Mouse (Mus musculus): ENCODE data around the gene Gm10490. TPM values are rescaled to one million over a fixed set of nuclear protein-coding genes. Genes with fewer than 3 reads are reported as not detected.
"Not testable (repeated sequence)": the region's sequence is repeated elsewhere in the genome, so short reads cannot be mapped to it uniquely, and the experiment has no call there.

Gm10490 gene
- polyA plus RNA-seq (2012; rRNA removed): not detected in 2 replicates

DNA sequence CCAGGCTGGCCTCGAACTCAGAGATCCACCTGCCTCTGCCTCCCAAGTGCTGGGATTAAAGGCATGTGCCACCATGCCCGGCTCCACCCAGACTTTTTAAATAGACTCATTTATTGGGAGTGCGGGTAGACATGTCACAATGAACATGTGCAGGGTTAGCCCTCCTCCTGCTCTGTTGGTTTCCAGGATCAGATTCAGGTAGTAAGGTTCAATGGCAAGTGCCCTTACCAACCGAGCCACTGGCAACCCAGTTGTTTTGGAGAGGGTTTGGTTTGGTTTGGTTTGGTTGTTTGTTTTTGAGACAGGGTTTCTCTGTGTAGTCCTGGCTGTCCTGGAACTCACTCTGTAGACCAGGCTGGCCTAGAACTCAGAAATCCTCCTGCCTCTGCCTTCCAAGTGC lies at the start of gene Gm10490:
Gene Gm10490 (plus strand): TSS at position 301 of the 400 bp plus-strand sequence.
- not testable (repeated sequence) for DNase-seq (ENCODE audit: low spot score)

DNA sequence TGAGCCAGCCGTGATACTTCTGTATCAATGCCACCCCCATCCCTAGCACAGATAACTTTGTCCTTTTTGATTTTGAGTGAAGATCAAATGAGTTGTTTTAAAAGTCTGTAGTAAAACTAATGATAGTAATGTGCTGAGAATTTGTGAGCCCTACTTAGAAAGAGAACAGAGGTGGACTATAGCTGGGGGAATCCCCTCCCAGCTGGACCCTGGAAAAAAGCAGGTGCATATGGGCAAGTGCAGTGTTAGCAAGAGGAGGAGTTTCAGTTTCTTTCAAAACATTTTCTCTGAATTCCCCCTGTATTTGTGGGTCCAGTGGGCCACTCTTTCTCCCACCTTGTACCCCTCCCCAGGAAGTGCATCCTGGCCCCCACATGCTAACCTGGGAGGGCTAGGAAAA lies 46.2 kb upstream of the Gm10490 start:
- no peak for DNase-seq (ENCODE audit: low spot score)

DNA sequence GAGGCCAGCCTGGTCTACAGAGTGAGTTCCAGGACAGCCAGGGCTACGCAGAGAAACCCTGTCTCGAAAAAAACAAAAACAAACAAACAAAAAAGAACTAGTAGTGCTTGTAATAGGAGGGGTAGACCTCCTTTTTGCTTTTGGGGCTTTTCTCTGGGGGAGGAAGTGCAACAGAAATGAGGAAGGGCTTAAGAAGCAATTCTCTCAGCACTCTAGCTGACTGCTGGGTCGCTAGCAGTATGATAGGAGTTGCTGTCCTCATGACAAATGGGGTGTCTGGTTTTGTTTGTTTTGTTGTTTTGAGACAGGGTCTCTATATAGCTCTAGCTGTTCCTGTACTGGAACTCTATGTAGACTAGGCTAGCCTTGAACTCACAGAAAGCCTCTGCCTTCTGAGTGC lies 44.8 kb upstream of the Gm10490 start:
- no peak for DNase-seq (ENCODE audit: low spot score)

DNA sequence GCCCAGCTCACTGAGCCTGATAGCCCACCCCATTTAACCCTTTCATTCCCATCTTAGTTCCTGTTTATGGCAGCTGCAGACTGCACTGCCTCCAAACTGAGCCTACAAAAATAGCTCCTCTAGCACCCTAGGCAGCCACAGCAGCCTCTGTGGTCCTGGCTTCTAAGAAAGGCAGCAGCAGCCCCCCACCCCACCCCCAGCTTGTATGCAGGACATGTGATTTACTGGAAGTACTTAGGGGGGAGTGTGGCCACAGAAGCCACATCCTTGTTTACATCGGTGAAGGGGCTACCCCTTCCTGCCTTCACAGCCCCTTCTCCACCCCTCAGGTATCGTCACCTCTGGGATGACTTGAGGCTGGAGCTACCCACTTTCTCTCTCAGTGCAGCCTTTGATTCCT lies 44.0 kb upstream of the Gm10490 start:
- no peak for DNase-seq (ENCODE audit: low spot score)

DNA sequence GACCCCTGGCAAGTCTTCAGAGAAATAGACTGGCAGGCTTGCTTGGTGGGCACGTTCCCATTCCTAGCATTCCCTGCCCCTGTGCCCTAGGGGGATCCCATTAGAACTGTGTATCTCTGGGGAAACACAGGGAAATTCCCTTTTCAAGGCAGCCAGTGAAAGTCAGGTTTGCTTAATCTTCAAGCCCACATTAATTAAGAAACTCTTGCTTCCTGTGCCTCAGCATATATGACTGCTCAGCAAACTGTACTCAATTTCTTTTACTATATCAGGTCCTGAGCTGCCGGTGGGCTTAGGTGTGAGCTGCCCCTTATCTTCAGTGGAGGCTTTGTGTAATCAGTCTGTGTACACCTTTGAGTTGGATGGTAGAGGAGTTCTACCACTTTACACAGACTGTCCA lies 43.6 kb upstream of the Gm10490 start:
- no peak for DNase-seq (ENCODE audit: low spot score)

DNA sequence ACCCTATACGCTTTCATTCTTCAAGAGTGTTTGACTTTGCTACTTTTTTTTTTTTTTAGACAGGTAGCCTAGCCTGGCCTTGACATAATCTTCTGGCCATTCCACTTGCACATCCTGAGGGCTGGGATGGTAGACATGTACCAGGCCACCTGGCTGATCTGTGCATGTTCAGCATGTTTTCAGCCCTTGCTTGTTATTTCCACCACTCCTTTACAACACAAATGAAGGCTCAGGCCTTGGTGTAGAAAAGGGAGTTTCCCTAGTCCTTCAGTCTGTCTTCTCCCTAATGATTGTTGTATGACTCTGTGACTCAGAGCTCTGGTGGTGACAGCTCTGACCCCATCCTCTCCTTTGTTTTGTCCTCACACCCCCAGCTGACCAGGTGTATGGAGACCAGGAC lies 42.2 kb upstream of the Gm10490 start:
- no peak for DNase-seq (ENCODE audit: low spot score)

DNA sequence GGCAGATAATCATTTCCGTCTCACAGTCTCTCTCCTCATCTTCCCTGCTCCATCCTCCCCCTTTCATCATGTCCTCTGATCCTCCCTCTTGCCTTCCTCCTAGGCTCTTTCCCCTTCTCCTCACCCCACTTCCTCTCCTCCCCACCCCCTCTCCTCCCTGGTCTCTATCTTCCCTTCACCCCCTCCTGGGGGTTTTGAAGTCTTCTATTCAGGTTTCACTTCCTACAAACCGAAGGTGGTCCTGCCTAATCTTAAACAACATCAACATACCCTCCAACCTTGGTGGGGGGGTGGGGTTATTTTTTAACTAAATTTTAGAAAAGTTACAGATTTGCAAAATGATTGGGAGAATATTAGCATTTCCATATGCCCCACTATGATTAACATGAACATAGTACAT lies 40.8 kb upstream of the Gm10490 start:
- DNase-seq (ENCODE audit: low spot score): no peak

DNA sequence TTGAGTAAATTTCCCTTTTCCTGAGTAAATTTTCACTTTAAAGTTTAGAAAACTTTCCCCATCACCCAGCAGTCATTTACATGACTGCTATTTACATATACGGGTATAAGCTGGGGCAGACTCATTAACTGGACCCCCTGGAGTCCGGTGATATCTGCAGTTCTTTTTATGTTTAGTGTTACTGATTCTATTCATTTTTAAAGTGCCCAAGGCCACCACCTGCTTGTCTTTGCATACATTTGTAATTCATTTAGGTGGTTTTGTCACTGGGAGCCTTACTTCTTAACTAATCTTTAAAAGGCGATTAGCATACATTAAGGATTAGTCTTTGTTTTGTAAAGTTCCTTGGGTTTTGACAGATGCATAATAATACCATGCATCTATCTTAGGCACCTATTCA lies 39.5 kb upstream of the Gm10490 start:
- DNase-seq (ENCODE audit: low spot score): no peak

DNA sequence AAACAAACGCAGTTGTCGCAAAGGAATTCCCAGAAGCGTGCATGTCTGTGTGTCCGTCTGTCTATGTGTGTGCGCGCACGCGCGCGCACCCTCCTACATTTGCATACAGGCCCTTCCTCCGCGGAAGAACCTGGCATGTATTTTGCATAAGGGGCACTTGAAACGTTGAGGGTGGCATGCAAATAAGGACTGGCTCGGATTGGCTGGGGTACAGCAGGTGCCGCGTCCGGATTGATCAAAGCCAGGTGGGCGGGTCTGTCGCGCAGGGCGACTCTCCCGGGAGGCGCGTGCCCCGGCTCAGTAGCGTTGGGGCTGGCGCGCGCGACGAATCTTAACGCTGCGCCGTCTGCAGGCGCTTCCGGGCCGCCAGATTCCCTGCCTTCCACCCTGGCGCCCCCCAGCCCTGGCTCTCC lies 31.3 kb upstream of the Gm10490 start, which contains the start of gene Pim2:
Gene Pim2 (plus strand): TSS at position 256 of the 413 bp plus-strand sequence.
- DNase-seq (ENCODE audit: low spot score): peak; percentile 49

DNA sequence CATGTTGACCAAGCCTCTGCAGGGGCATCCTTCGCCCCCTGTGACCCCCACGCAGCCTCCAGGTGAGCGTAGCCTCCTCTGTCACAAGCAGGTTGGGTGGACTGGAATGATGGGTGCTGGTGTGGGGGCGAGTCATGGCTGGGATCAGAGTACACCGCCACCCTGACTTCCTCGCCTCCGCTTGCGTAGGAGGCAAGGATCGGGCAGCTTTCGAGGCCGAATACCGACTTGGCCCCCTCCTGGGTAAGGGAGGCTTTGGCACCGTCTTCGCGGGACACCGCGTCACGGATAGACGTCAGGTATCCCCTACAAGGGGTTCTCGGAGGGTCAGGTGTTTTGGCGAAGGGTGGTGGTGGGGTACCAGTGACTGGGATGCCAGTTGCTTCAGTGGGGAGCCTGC lies 30.8 kb upstream of the Gm10490 start:
- DNase-seq (ENCODE audit: low spot score): no peak

DNA sequence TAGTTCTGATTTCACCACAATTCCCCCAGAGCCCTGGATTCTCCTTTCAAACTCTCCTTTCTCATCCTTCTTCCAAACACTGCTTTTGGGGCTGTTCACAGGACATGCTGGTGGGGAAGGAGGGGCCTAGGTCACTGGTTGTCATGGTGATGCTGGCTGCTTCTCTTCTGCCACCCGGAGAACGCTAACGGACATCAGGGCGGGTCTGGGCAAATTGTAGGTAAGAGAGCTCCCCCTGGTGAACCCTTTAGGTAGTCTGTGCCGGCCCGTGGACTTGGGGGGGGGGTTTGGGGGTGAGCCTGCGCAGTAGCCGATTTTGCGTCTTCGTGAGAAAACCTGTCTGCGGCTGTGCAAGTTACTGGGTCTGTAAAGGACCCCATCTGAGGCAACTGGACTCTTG lies 29.5 kb upstream of the Gm10490 start:
- no peak for DNase-seq (ENCODE audit: low spot score)

DNA sequence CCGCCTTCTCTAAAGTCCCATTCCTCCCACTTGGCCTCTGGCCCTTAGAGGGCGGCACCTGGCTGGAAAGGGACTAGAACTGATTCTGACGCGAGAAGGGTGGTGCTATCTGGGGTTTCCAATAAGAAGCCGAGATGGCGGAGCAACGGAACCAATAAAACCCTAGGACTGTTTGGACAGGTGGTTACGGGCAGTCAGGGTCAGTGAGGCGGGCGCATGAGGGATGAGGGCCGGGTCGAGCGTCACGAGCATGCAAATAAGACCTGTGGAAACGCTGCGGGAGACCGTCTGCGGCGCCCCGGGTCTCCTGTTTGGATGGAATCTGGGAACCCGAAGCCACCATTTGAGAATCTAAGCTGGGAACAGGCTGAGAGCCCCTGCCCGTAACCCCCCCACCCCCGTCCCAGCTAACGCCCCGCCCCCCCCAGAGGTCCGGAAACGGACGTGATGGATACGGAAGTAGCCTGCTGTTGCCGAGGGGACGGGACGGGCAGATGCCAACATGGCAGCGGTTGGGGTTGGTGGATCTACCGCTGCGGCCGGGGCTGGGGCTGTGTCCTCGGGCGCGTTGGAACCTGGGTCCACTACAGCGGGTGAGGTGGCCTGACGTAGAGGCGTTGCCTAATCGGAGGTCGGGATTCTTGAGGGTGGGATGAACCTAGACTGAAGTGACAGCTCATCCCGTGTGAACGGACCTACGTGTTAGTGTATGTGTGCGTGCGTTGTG lies 25.3 kb upstream of the Gm10490 start, which contains the start of gene Slc35a2:
Gene Slc35a2 (plus strand): TSS at position 188 of the 727 bp plus-strand sequence.
- DNase-seq (ENCODE audit: low spot score): peak; percentile 58

DNA sequence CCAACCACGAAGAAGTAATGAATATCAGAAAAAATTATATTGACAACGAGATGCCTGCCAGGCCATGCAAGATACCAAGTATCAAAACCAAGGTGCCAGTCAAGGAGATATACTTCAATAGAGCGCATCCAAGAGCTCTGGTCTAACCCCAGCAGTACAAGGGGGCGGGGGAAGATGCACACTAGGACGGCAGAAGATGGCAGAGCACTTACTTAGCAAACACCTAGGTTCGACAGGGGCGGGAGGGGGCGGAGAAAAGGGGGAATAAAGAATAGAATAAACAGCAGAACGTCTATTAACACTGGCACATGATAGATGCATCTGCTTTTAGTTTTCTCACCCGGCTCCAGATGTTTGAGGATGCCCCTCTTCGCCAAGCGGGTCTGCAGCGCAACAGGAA lies 11.1 kb upstream of the Gm10490 start:
- DNase-seq (ENCODE audit: low spot score): no peak

DNA sequence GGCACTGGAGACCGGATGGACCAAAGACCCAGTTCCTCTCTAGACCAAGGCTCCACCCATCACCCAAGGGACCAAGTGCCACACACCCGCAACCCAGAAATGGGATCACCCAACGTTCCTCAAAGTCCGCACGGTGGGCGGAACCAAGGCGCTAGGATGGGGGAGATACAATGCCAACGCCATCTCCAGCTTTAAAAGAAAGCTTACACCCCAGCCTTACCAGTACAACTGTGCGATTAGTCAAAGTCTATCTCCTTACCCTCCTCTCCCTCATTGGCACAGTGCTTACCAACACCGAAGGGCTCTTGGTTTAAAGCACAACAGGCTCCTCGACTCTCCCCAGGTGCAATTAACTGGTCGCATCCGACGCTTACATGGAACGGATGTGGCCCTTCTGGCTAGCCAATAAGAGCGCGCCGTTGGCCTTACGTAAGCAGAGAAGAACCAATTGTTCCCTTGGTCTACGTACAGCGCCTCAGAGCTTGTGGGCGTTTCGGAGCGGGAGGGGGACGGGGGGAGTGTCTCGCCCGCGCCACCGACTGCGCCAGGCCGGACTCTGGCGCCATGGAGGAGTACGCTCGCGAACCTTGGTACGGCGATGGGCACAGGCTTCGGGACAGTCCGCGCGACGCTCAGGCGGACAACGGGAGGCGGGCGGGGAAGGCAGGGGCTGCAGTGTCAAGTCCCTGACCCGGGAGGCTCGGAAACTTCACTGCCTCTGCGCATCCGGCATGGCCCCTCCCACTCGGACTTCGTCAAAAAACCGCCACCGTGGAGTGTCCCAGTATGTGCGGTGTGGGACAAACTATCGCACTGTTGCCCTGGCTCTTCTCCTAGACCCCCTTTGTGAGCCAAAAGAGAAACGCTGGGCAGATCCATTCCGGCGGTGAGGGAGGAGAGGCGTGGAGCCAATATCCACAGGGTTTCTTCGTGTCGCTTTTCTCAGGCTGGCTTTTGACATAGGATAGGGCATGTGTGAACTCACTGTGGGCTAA lies 10.2 kb upstream of the Gm10490 start, which contains the start of the genes Pqbp1 and Timm17b:
Gene Pqbp1 (minus strand): TSS at position 390 of the 995 bp plus-strand sequence.
Gene Timm17b (plus strand): TSS at position 478 of the 995 bp plus-strand sequence.
- peak; percentile 54 for DNase-seq (ENCODE audit: low spot score)

DNA sequence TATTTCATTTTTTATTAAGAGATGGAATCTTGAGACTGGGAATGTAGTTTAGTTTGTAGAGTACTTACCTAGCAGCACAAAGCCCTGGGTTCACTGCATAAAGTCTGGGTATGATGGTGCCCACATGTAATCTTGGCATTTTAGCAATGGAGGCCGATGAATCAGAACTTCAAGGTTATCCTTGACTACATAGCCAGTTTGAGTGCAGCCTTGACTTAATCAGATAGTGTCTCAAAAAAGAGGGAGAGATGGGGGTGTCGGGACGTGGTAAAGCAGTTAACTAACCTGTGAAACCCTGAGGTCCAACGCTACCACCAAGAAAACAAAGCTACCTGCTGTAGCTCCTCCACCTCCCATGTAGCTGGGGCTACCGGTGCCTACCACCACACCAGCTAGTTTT lies 4.9 kb upstream of the Gm10490 start:
- no peak for DNase-seq (ENCODE audit: low spot score)

DNA sequence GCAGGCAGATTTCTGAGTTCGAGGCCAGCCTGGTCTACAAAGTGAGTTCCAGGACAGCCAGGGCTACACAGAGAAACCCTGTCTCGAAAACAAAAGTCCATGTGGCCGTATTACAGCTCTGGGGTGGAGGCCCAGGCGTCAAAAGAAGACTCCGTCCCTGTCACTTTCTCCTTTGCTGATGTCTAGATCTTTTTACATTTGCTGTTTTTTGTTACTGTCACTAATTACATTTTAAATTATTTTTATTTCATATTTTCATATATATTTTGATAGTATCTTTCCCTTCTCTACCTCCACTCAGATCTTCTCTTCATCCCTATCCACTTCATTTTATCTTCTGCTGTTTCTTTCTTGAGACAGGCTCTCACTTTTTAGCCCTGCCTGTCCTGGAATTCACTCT lies 1.6 kb upstream of the Gm10490 start, which contains the start of gene Gm10491:
Gene Gm10491 (minus strand): TSS at position 101 of the 400 bp plus-strand sequence.
- DNase-seq (ENCODE audit: low spot score): no peak

DNA sequence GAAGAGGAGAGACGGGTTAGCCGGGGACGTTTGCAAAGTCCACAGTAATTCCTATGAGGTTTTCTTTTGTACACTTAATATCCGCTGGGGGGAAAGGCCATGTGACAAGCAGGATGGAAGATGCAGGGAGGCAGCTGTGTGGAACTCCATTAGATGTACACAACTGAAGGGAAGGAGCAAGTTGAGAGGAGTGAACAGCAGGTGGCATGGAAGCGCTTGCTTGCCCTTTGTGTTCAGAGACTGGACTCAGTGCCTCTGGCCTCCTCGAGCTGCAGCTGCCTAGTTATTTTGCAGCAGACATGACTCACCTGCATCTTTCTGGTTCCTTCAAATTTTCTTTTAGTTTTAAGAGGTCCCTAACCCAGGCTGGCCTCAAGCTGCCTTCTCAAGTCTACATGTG lies 1.1 kb downstream of the Gm10490 start:
- no peak for DNase-seq (ENCODE audit: low spot score)

DNA sequence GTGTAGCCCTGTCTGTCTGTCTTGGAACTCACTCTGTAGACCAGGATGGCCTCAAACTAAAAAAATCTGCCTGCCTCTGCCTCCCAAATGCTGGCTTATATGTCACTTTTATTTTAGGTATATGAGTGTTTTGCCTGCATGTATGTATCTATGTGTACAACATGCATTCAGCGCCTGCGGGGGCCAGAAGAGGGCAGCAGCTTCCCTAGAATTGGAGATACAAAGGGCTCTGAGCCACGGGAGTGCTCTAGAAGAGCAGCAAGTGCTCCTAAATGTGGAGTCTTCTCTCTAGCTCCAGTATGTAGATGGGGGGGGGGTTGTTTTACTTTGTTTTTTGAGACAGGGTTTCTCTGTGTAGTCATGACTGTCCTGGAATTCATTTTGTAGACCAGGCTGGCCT lies 6.3 kb downstream of the Gm10490 start:
- not testable (repeated sequence) for DNase-seq (ENCODE audit: low spot score)

DNA sequence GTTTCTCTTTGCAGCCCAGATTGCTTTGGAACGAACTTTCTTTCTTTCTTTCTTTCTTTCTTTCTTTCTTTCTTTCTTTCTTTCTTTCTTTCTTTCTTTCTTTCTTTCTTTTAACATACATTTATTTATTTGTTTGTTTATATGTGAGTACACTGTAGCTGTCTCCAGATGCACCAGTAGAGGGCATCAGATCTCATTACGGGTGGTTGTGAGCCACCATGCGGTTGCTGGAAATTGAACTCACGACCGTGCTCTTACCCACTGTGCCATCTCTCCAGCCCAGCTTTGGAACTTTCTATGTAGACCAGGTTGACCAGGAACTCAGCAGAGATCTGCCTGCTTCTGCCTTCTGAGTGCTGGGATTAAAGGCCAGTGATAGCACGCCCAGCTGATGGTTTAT lies 8.6 kb downstream of the Gm10490 start:
- DNase-seq (ENCODE audit: low spot score): not testable (repeated sequence)

DNA sequence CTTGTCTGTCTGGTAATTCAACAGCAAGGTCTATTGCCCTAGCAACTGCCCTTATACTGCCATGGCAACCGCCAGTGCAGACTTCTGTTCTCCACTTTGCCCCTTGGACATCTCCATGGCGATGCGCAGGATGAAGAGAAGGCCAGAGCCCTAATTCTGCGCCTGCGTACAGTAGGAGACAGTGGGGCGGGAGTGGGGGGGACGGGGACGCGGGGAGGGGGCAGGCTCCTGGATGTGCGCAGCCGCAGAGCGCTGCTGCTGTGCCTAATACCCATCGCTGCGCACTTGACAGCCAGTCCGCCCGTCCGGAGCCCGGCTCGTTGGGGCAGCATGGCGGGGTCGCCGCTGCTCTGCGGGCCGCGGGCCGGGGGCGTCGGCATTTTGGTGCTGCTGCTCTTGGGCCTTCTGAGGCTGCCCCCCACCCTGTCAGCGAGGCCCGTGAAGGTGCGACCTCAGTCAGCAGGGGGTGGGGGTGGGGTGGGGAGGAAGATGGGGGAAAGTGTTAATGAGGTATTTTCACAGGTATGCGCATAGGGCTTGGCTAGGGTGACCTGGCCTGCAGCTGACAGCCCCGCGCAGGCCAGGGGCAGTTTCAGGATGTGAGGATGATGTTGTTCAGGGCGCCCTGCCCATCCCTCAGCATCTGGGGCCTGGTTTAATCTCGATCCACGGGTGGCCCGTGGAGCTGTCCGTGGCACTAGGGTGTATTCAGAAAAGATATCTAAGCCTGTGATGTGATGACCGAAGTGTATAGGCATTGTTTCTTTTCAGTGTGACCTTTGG lies 10.4 kb downstream of the Gm10490 start, which contains the start of gene Pcsk1n:
Gene Pcsk1n (plus strand): TSS at position 222 of the 783 bp plus-strand sequence.
- no peak for DNase-seq (ENCODE audit: low spot score)

DNA sequence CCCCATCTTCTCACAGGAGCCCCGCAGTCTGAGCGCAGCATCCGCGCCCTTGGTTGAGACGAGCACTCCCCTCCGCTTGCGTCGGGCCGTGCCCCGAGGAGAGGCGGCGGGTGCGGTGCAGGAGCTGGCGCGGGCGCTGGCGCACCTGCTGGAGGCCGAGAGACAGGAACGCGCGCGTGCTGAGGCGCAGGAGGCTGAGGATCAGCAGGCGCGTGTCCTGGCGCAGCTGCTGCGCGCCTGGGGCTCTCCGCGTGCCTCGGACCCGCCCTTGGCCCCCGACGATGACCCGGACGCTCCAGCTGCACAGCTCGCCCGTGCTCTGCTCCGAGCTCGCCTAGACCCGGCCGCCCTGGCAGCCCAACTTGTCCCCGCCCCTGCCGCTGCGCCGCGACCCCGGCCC lies 12.7 kb downstream of the Gm10490 start:
- no peak for DNase-seq (ENCODE audit: low spot score)

Data from urinary bladder, adult 2 months (tissue).